Mouse (Mus musculus) MEL (cell line): ENCODE results near the gene Zfpm1.

Experiments used
- CTCF ChIP-seq, 3 experiments: IDR thresholded peaks in 2 of 3; conservative IDR thresholded peaks in 1 of 3; 2 replicates each; pipeline ENCODE4 v1.5.1; 2011 to 2012; ENCODE audit warnings: low read length in 3 of 3, low read depth in 2 of 3, mild to moderate bottlenecking in 2 of 3, improper control_type of control experiment in 1 of 3, inconsistent platforms in 1 of 3, mixed read lengths in 1 of 3, moderate library complexity in 1 of 3; ENCODE audit not compliant: control insufficient read depth in 1 of 3, insufficient read depth in 1 of 3, poor library complexity in 1 of 3, severe bottlenecking in 1 of 3
- E2F4 ChIP-seq: IDR thresholded peaks from 2 replicates; pipeline ENCODE4 v1.6.1; 2011; ENCODE audit warnings: low read depth, low read length, improper control_type of control experiment, borderline replicate concordance
- KAT2A ChIP-seq: conservative IDR thresholded peaks from 2 replicates; pipeline ENCODE4 v1.6.1; 2012; ENCODE audit warnings: low read depth, low read length, improper control_type of control experiment, inconsistent platforms
- MAX ChIP-seq: IDR thresholded peaks from 2 replicates; pipeline ENCODE4 v1.6.1; 2011; ENCODE audit warnings: low read length, improper control_type of control experiment
- MYC ChIP-seq: IDR thresholded peaks from 2 replicates; pipeline ENCODE4 v1.6.1; 2011; ENCODE audit warnings: low read depth, mild to moderate bottlenecking, low read length, improper control_type of control experiment, moderate library complexity
- NELFE ChIP-seq: IDR thresholded peaks from 2 replicates; pipeline ENCODE4 v1.6.1; 2011; ENCODE audit warnings: low read depth, low read length, improper control_type of control experiment
- NRF1 ChIP-seq: IDR thresholded peaks from 2 replicates; pipeline ENCODE4 v1.6.1; 2014; ENCODE audit warnings: low read depth, mild to moderate bottlenecking, inconsistent platforms, low read length, improper control_type of control experiment, moderate library complexity; ENCODE audit not compliant: poor library complexity, insufficient read depth, severe bottlenecking
- POLR2A ChIP-seq, 2 experiments: IDR thresholded peaks; 2 replicates each; pipeline ENCODE4 v1.6.1; 2011 to 2012; ENCODE audit warnings: low read length in 2 of 2, mild to moderate bottlenecking in 2 of 2, control low read depth in 1 of 2, improper control_type of control experiment in 1 of 2, low read depth in 1 of 2, moderate library complexity in 1 of 2; ENCODE audit not compliant: control insufficient read depth in 1 of 2, insufficient read depth in 1 of 2, poor library complexity in 1 of 2
- RCOR1 ChIP-seq: IDR thresholded peaks from 2 replicates; pipeline ENCODE4 v1.6.1; 2012; ENCODE audit warnings: low read depth, mild to moderate bottlenecking, inconsistent platforms, low read length, improper control_type of control experiment
- UBTF ChIP-seq: IDR thresholded peaks from 2 replicates; pipeline ENCODE4 v1.6.1; 2012; ENCODE audit warnings: low read depth, mild to moderate bottlenecking, inconsistent platforms, low read length, improper control_type of control experiment, moderate library complexity, borderline replicate concordance; ENCODE audit not compliant: insufficient read depth
- ZC3H11A ChIP-seq: IDR thresholded peaks from 2 replicates; pipeline ENCODE4 v1.6.1; 2012; ENCODE audit warnings: low read depth, mild to moderate bottlenecking, inconsistent platforms, low read length, improper control_type of control experiment
- ZMIZ1 ChIP-seq: IDR thresholded peaks from 2 replicates; pipeline ENCODE4 v1.6.1; 2012; ENCODE audit warnings: low read depth, mild to moderate bottlenecking, inconsistent platforms, low read length, improper control_type of control experiment, moderate library complexity

DNA sequence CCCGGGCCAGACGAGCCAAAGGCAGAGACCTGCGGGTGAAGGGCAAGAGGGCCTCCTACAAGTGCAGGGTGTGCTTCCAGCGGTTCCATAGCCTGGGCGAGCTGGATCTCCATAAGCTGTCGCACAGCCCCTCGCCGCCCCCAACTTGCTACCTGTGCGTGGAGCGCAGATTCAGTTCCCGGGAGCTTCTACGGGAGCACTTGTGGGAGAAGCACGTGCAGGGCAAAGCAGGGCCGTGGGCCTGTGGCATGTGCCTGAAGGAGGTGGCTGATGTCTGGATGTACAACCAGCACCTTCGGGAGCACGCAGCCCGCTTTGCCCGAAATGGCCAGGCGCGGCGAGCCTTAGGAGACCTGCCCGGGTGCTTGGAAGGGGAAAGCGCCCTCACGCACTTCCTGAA lies 13.1 kb upstream of the Zfpm1 start:
- TF ChIP-seq CTCF (IDR thresholded peaks at IDR 0.05 in 2 of 3, conservative IDR thresholded peaks at IDR 0.05 in 1 of 3; ENCODE audit: control insufficient read depth in 1 of 3, insufficient read depth in 1 of 3, low read depth in 2 of 3, low read length in 3 of 3, poor library complexity in 1 of 3, severe bottlenecking in 1 of 3) (no peak), POLR2A (IDR thresholded peaks at IDR 0.05; ENCODE audit: control insufficient read depth in 1 of 2, insufficient read depth in 1 of 2, low read depth in 1 of 2, low read length in 2 of 2, poor library complexity in 1 of 2) (no peak), RCOR1 (no peak), ZC3H11A (no peak), NELFE (no peak), MAX (no peak), E2F4 (no peak), NRF1 (no peak), KAT2A (no peak), ZMIZ1 (no peak), MYC (no peak), UBTF (no peak)
